Mouse (Mus musculus): ENCODE measurements around the gene Acbd6.

DNA sequence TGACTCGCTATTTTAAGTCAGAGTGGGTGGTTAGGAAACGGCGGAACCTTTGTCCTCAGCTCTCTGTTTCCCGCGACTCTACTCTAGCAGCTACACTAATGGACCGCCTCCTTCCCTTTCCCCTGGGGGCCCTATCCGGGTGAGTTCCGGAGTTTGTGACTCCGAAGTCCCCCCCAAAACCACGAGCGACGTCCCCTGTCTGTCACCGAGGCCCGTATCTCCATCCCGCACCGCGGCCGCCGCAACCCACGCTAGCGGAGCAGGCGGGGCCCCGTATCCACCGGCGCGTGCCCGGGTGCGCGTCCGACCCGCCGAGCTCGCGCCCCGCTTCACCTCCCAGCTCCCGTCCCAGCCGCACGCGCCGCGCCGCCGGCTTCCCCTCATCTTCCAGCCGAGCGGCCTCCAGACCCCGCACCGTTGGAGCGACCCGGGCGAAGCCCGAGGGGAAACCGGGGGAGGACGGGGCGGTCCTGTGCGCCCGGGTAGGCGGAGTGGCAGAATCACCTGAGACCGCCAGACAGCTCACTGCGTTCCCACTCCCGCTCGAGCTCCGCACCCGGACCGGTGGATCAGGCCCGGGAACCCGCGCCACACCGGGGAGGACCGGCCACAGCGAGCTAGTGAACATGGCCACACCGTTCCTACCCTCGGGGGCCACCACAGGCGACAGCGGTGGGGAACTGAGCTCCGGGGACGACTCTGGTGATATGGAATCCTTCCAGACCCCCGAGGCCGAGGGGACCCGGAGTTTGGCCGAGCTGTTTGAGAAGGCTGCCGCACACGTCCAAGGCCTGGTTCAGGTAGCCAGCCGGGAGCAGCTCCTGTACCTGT lies at the start of gene Acbd6:
- TF ChIP-seq CTCF (IDR thresholded peaks at IDR 0.05; ENCODE audit: extremely low read depth, insufficient read length, insufficient replicate concordance, low read depth, low read length) (no peak), POLR2A (IDR thresholded peaks at IDR 0.05; ENCODE audit: low read depth, low read length) (no peak; the same call in 1 of the 2 replicates)

All from small intestine, adult 2 months (tissue).